Mouse (Mus musculus) stomach, postnatal 0 days (tissue): ENCODE data around the gene Car12.

Source experiments
- CTCF ChIP-seq: IDR thresholded peaks from 2 replicates; pipeline ENCODE4 v1.5.1; 2016; ENCODE audit warnings: antibody characterized with exemption, low read depth, mild to moderate bottlenecking, moderate library complexity
- EP300 ChIP-seq: optimal IDR thresholded peaks from 2 replicates; pipeline ENCODE3; 2016; ENCODE audit warnings: antibody characterized with exemption

DNA sequence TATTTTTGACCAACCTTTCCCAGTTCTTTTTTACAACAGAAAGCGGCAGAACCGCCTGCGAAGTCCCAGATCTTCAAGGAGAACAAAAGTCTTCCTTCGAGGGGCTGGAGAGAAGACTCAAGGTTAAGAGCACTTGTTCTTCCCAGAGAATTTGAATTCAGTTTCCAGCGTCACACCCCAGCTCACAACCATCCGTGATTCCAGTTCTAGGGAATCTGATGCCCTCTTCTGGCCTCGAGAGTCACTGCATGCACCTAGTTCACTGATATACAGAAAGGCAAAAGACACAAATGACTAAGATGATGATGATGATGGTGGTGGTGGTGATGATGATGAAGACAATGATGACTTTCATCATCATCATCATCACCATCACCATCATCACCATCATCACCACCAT, 48.9 kb upstream of the Car12 start:
- no peak for TF ChIP-seq EP300
- TF ChIP-seq CTCF: peak; percentile 28; the same call in 1 of the 2 replicates
